Comparison of ENCODE assay signal across 23 mouse cellular contexts in genomic region chr4:155421412-155422370, GRCm38 (mm10). TPM values are rescaled to one million over a fixed set of nuclear protein-coding genes. Genes with fewer than 3 reads are reported as not detected.
DNase-seq lines count a peak whose midpoint lies in the region; ATAC-seq and TF ChIP-seq lines count a peak whose summit lies in the region.
"Not testable (repeated sequence)": the region's sequence is repeated elsewhere in the genome, so short reads cannot be mapped to it uniquely, and the experiment has no call there.
"Had no signal": no experiment of that assay in that cellular context is flagged by ENCODE, and none has a peak within 500 bp of the region (broad histone marks: within the 10 kb centered on the region; RNA-seq: fewer than 3 reads in every experiment).

No protein-coding gene starts in this region.

- not testable (repeated sequence) for TF ChIP-seq EP300 in liver, postnatal 0 days (IDR thresholded peaks at IDR 0.05; ENCODE audit: low read depth); stomach, postnatal 0 days (optimal IDR thresholded peaks at IDR 0.05)

- TF ChIP-seq CTCF in liver, postnatal 0 days (IDR thresholded peaks at IDR 0.05; ENCODE audit: low read depth); stomach, postnatal 0 days (IDR thresholded peaks at IDR 0.05; ENCODE audit: low read depth): not testable (repeated sequence)

- H3K27ac ChIP-seq in intestine, embryonic 15.5 days; limb, embryonic 12.5 days; liver, postnatal 0 days (ENCODE audit: low read depth); macrophage; stomach, postnatal 0 days (replicated peaks): not testable (repeated sequence)

- ATAC-seq in intestine, embryonic 15.5 days, result peak; percentile 66
- not testable (repeated sequence) for ATAC-seq in limb, embryonic 12.5 days (ENCODE audit: insufficient number of reproducible peaks, insufficient read depth, low FRiP score, low TSS enrichment, low read depth); stomach, postnatal 0 days (ENCODE audit: low FRiP score, low TSS enrichment)
- ATAC-seq in liver, postnatal 0 days, result peak; percentile 25; the same call in 1 of the 2 replicates

- H3K36me3 ChIP-seq in intestine, embryonic 15.5 days; liver, postnatal 0 days (replicated peaks; ENCODE audit: insufficient read depth, low read length); macrophage (ENCODE audit: inconsistent target); stomach, postnatal 0 days (ENCODE audit: control insufficient read depth, insufficient read depth, low read length): not testable (repeated sequence)
- peaks cover 13% of the 10 kb centered on the region; the same call in 1 of the 2 replicates for H3K36me3 ChIP-seq in limb, embryonic 12.5 days

- not testable (repeated sequence) for H3K4me3 ChIP-seq in intestine, embryonic 15.5 days (replicated peaks); limb, embryonic 12.5 days (replicated peaks); liver, postnatal 0 days (ENCODE audit: low read depth, low read length); stomach, postnatal 0 days (ENCODE audit: low read depth, low read length)
- peak overlapping the region; percentile 3; the same call in 1 of the 2 replicates for H3K4me3 ChIP-seq in macrophage (ENCODE audit: inconsistent target)

- WGBS in intestine, embryonic 15.5 days, result 77% methylated on average over 21 of the region's 30 CpGs
- 81% methylated on average over 23 of the region's 30 CpGs for WGBS in limb, embryonic 12.5 days
- 70% methylated on average over 20 of the region's 30 CpGs for WGBS in liver, postnatal 0 days (ENCODE audit: insufficient replicate concordance)
- 88% methylated on average over 16 of the region's 30 CpGs for WGBS in macrophage (ENCODE audit: missing documents)
- 74% methylated on average over 20 of the region's 30 CpGs for WGBS in stomach, postnatal 0 days

- not testable (repeated sequence) for H3K27me3 ChIP-seq in intestine, embryonic 15.5 days (replicated peaks); limb, embryonic 12.5 days; liver, postnatal 0 days (ENCODE audit: insufficient read depth, low read length); stomach, postnatal 0 days (ENCODE audit: control insufficient read depth, insufficient read depth, low read length)

- not testable (repeated sequence) for H3K4me1 ChIP-seq in intestine, embryonic 15.5 days (replicated peaks); limb, embryonic 12.5 days (replicated peaks); liver, postnatal 0 days (ENCODE audit: insufficient read depth); stomach, postnatal 0 days (replicated peaks; ENCODE audit: control insufficient read depth, insufficient read depth)

- H3K4me2 ChIP-seq in intestine, embryonic 15.5 days (replicated peaks); liver, postnatal 0 days (ENCODE audit: low read depth, low read length); stomach, postnatal 0 days (replicated peaks; ENCODE audit: low read depth): not testable (repeated sequence)
- peak overlapping the region; percentile 17; the same call in 1 of the 2 replicates for H3K4me2 ChIP-seq in limb, embryonic 12.5 days

- H3K9me3 ChIP-seq in intestine, embryonic 15.5 days; limb, embryonic 12.5 days; liver, postnatal 0 days (ENCODE audit: low read length); stomach, postnatal 0 days (ENCODE audit: control insufficient read depth, low read length): not testable (repeated sequence)

- not testable (repeated sequence) for H3K9ac ChIP-seq in intestine, embryonic 15.5 days; limb, embryonic 12.5 days (replicated peaks); liver, postnatal 0 days (replicated peaks); stomach, postnatal 0 days (ENCODE audit: low read length)

- DNase-seq in CD4-positive helper T cell, adult 2 months (ENCODE audit: low read depth, low spot score), result peak; percentile 28
- DNase-seq in R1 (ENCODE audit: low read depth, low spot score), result peak; percentile 17
- DNase-seq in liver, postnatal 0 days, result not testable (repeated sequence)
- DNase-seq in stomach, postnatal 0 days (ENCODE audit: low spot score), result peak; percentile 18

- H3K79me2 ChIP-seq in macrophage (ENCODE audit: inconsistent target), result not testable (repeated sequence)

RNA-seq across cellular contexts. Expression of gene Cfap74, which starts 12.7 kb away (rescaled TPM):
- 1.2 and 2.3 TPM in 2 replicates for polyA plus RNA-seq in intestine, embryonic 15.5 days (2015; fragmentation: Nextera tagmentation; extraction: Ambion mirVana)
- polyA plus RNA-seq in limb, embryonic 12.5 days (2016; fragmentation: Nextera tagmentation; extraction: Ambion mirVana), result 5.6 and 6.8 TPM in 2 replicates
- polyA plus RNA-seq in liver, postnatal 0 days (2015; fragmentation: Nextera tagmentation; extraction: Ambion mirVana), result 0.07 TPM in 1 of 2 replicates, not detected in the other
- total RNA-seq in macrophage (2018; cell fraction: chromatin; rRNA removed), result 1 to 10 TPM in 13 of 26 experiments, under 1 TPM in 11, not detected in 2; 0.40 to 2.1 (median 1.0) TPM
- under 1 TPM in 23 of 26 experiments, not detected in 3; 0.03 to 0.20 (median 0.09) TPM for total RNA-seq in macrophage (2018; cell fraction: cytosol; rRNA removed)
- total RNA-seq in macrophage (2018; cell fraction: nucleus; rRNA removed), result 1 to 10 TPM in 4 of 26 experiments, under 1 TPM in 21, not detected in 1; 0.17 to 1.9 (median 0.62) TPM
- 0.14 to 0.26 TPM in 2 of 3 replicates, not detected in the other for polyA plus RNA-seq in macrophage (2018)
- polyA plus RNA-seq in stomach, postnatal 0 days (2015; fragmentation: Nextera tagmentation; extraction: Ambion mirVana), result 0.34 and 0.79 TPM in 2 replicates
- total RNA-seq: granulocyte monocyte progenitor cell, adult 5-6 weeks had no signal
- polyA plus RNA-seq: erythroblast, embryonic 14.5 days; G1E had no signal

RNA-seq across cellular contexts. Expression of gene Gabrd, which starts 23.8 kb away (rescaled TPM):
- 0.10 TPM in 1 of 2 replicates, not detected in the other for polyA plus RNA-seq in intestine, embryonic 15.5 days (2015; fragmentation: Nextera tagmentation; extraction: Ambion mirVana)
- 0.21 and 0.23 TPM in 2 replicates for polyA plus RNA-seq in limb, embryonic 12.5 days (2016; fragmentation: Nextera tagmentation; extraction: Ambion mirVana)
- 0.07 TPM in 1 of 2 replicates, not detected in the other for polyA plus RNA-seq in liver, postnatal 0 days (2015; fragmentation: Nextera tagmentation; extraction: Ambion mirVana)
- under 1 TPM in 7 of 26 experiments, not detected in 19; 0.21 to 0.59 (median 0.33) TPM for total RNA-seq in macrophage (2018; cell fraction: chromatin; rRNA removed)
- under 1 TPM in 24 of 26 experiments, not detected in 2; 0.04 to 0.24 (median 0.10) TPM for total RNA-seq in macrophage (2018; cell fraction: cytosol; rRNA removed)
- total RNA-seq in macrophage (2018; cell fraction: nucleus; rRNA removed), result under 1 TPM in 10 of 26 experiments, not detected in 16; 0.22 to 0.61 (median 0.29) TPM
- polyA plus RNA-seq in macrophage (2018), result 0.10 to 0.20 TPM in 2 of 3 replicates, not detected in the other
- polyA plus RNA-seq in stomach, postnatal 0 days (2015; fragmentation: Nextera tagmentation; extraction: Ambion mirVana), result 0.05 TPM in 1 of 2 replicates, not detected in the other
- total RNA-seq: adrenal gland, adult 2 months; adrenal gland, postnatal 25 days; G1E; granulocyte monocyte progenitor cell, adult 5-6 weeks; heart, adult 8-10 months; heart, postnatal 25 days had no signal
- polyA plus RNA-seq: embryonic facial prominence, embryonic 11.5 days; erythroblast, embryonic 14.5 days; forebrain, embryonic 10.5 days; G1E; heart, embryonic 12.5 days; hindbrain, embryonic 10.5 days; Patski had no signal

RNA-seq across cellular contexts. Expression of gene Tmem52, which starts 47.2 kb away (rescaled TPM):
- 2.1 and 2.2 TPM in 2 replicates for polyA plus RNA-seq in intestine, embryonic 15.5 days (2015; fragmentation: Nextera tagmentation; extraction: Ambion mirVana)
- not detected in 2 replicates for polyA plus RNA-seq in limb, embryonic 12.5 days (2016; fragmentation: Nextera tagmentation; extraction: Ambion mirVana)
- 0.15 and 2.0 TPM in 2 replicates for polyA plus RNA-seq in liver, postnatal 0 days (2015; fragmentation: Nextera tagmentation; extraction: Ambion mirVana)
- not detected for total RNA-seq in macrophage (2018; cell fraction: chromatin; rRNA removed)
- not detected for total RNA-seq in macrophage (2018; cell fraction: cytosol; rRNA removed)
- not detected for total RNA-seq in macrophage (2018; cell fraction: nucleus; rRNA removed)
- polyA plus RNA-seq in macrophage (2018), result not detected in 3 replicates
- polyA plus RNA-seq in stomach, postnatal 0 days (2015; fragmentation: Nextera tagmentation; extraction: Ambion mirVana), result 0.21 TPM in 1 of 2 replicates, not detected in the other
- total RNA-seq: common myeloid progenitor, adult 5-6 weeks; granulocyte monocyte progenitor cell, adult 5-6 weeks had no signal
- polyA plus RNA-seq: CD4-positive, CD25-positive, alpha-beta regulatory T cell, adult 4 months; embryonic facial prominence, embryonic 11.5 days; erythroblast, embryonic 14.5 days; forebrain, embryonic 10.5 days; forebrain, embryonic 14.5 days; G1E; heart, embryonic 12.5 days; heart, embryonic 16.5 days had no signal
